10 mouse cellular contexts compared by ENCODE assay signal in the genomic region with DNA sequence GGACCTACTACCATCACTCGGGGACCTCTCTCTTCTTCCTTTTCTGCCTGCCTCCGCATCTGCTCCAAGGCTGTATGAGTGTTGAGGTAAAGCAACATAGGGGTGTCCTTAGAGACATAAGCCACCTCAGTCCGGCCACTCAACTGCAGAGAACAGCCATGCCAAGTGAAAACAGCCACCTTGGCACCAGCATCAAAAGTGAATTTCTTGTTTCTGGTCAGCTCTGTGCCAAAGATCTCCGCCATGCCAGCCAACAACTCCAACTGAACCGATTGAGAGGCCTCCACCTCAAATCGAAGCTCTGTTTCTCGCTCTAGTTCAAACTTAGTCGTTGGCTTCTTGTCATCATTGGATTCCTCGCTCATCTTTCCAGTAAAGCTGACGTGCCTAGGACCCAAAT. TPM values are rescaled to one million over a fixed set of nuclear protein-coding genes. Genes with fewer than 3 reads are reported as not detected.
A peak's percentile ranks its signal among the peaks of the same experiment; 100 is the strongest.
DNase-seq lines count a peak whose midpoint lies in the region; ATAC-seq and TF ChIP-seq lines count a peak whose summit lies in the region.
"Had no signal": no experiment of that assay in that cellular context is flagged by ENCODE, and none has a peak within 500 bp of the region (broad histone marks: within the 10 kb centered on the region; RNA-seq: fewer than 3 reads in every experiment).

No protein-coding gene starts in this region.

- no peak overlapping the region; the same call in 1 of the 2 replicates for H3K9ac ChIP-seq in midbrain, embryonic 12.5 days (replicated peaks)

- peaks cover 4% of the 10 kb centered on the region; the same call in 1 of the 2 replicates for H3K4me1 ChIP-seq in embryonic fibroblast, embryonic 13.5 days (ENCODE audit: control insufficient read depth, insufficient read depth, low read length)
- H3K4me1 ChIP-seq in midbrain, embryonic 12.5 days = peaks cover 17% of the 10 kb centered on the region

- H3K9me3 ChIP-seq in midbrain, embryonic 12.5 days = no peaks in the 10 kb centered on the region

- peak overlapping the region; percentile 89; the same call in 1 of the 2 replicates for H3K4me3 ChIP-seq in layer of hippocampus, adult 2 months
- H3K4me3 ChIP-seq in embryonic fibroblast, embryonic 13.5 days (ENCODE audit: insufficient read depth, low read length) = peak overlapping the region; percentile 60
- H3K4me3 ChIP-seq in midbrain, embryonic 12.5 days = peak overlapping the region; percentile 66

- no peaks in the 10 kb centered on the region for H3K27me3 ChIP-seq in midbrain, embryonic 12.5 days

- H3K27ac ChIP-seq in layer of hippocampus, adult 2 months = no peak overlapping the region
- H3K27ac ChIP-seq in embryonic fibroblast, embryonic 13.5 days (ENCODE audit: insufficient read depth, low read length) = no peak overlapping the region
- no peak overlapping the region for H3K27ac ChIP-seq in midbrain, embryonic 12.5 days (replicated peaks)

- DNase-seq in adrenal gland, postnatal 10 days = peak; percentile 22
- DNase-seq in adrenal gland, postnatal 4 days (ENCODE audit: low spot score in 2 of 2) = no peak
- no peak for DNase-seq in layer of hippocampus, adult 2 months (ENCODE audit: low spot score in 2 of 2)
- DNase-seq in layer of hippocampus, adult 18-20 months (ENCODE audit: low spot score in 2 of 2) = no peak
- no peak for DNase-seq in left cerebral cortex, adult 18-20 months (ENCODE audit: low spot score in 2 of 2)
- no peak for DNase-seq in right cerebral cortex, postnatal 4 days
- DNase-seq: kidney, adult 11 months; thymus, adult 2 months had no signal

- no peak for TF ChIP-seq CTCF in layer of hippocampus, adult 2 months (conservative IDR thresholded peaks at IDR 0.05)
- no peak for TF ChIP-seq CTCF in embryonic fibroblast, embryonic 13.5 days (IDR thresholded peaks at IDR 0.05; ENCODE audit: borderline replicate concordance, insufficient read depth, low read length)

- no peak for TF ChIP-seq POLR2A in embryonic fibroblast, embryonic 13.5 days (IDR thresholded peaks at IDR 0.05; ENCODE audit: low read depth, low read length)

- H3K36me3 ChIP-seq in midbrain, embryonic 12.5 days = peaks cover 27% of the 10 kb centered on the region

- WGBS in midbrain, embryonic 12.5 days = 94% methylated on average over 10 of the region's 10 CpGs

- no peak for ATAC-seq in midbrain, embryonic 12.5 days (ENCODE audit: low FRiP score, low read depth)

- H3K4me2 ChIP-seq in midbrain, embryonic 12.5 days (replicated peaks) = peak overlapping the region; percentile 94

RNA-seq across cellular contexts. Expression of a gene that starts 1.4 kb away (rescaled TPM):
- 10 to 100 TPM; 15.5 to 15.9 TPM for total RNA-seq in adrenal gland, postnatal 10 days (2021)
- 10 to 100 TPM; 13.0 to 15.2 TPM for total RNA-seq in adrenal gland, postnatal 4 days (2021)
- total RNA-seq in layer of hippocampus, adult 2 months (2021) = 1 to 10 TPM; 8.1 to 8.8 TPM
- total RNA-seq in layer of hippocampus, adult 18-20 months (2021) = 10 to 100 TPM; 10.7 to 11.7 TPM
- 8.9 and 10.4 TPM in 2 replicates for polyA plus RNA-seq in embryonic fibroblast, embryonic 13.5 days (2011; ENCODE audit: insufficient read length, low read depth, missing spikeins)
- 42.5 and 45.9 TPM in 2 replicates for polyA plus RNA-seq in midbrain, embryonic 12.5 days (2016; fragmentation: Nextera tagmentation; extraction: Ambion mirVana)
- 10 to 100 TPM; 10.4 to 10.5 TPM for total RNA-seq in left cerebral cortex, adult 18-20 months (2021)

RNA-seq across cellular contexts. Expression of a gene that starts 8.1 kb away (rescaled TPM):
- 1 to 10 TPM; 4.2 to 7.9 TPM for total RNA-seq in adrenal gland, postnatal 10 days (2021)
- total RNA-seq in adrenal gland, postnatal 4 days (2021) = 10 to 100 TPM; 12.0 to 18.2 TPM
- 10 to 100 TPM; 90.0 to 93.4 TPM for total RNA-seq in layer of hippocampus, adult 2 months (2021)
- 10 to 100 TPM; 81.2 to 84.9 TPM for total RNA-seq in layer of hippocampus, adult 18-20 months (2021)
- 1.3 and 4.6 TPM in 2 replicates for polyA plus RNA-seq in embryonic fibroblast, embryonic 13.5 days (2011; ENCODE audit: insufficient read length, low read depth, missing spikeins)
- polyA plus RNA-seq in midbrain, embryonic 12.5 days (2016; fragmentation: Nextera tagmentation; extraction: Ambion mirVana) = 22.5 and 26.3 TPM in 2 replicates
- total RNA-seq in left cerebral cortex, adult 18-20 months (2021) = 10 to 100 TPM; 92.2 to 93.5 TPM

RNA-seq across cellular contexts. Expression of a gene that starts 10.8 kb away (rescaled TPM):
- total RNA-seq in adrenal gland, postnatal 10 days (2021) = 10 to 100 TPM; 48.9 to 49.5 TPM
- 10 to 100 TPM; 52.5 to 61.7 TPM for total RNA-seq in adrenal gland, postnatal 4 days (2021)
- total RNA-seq in layer of hippocampus, adult 2 months (2021) = 10 to 100 TPM; 37.4 to 38.1 TPM
- total RNA-seq in layer of hippocampus, adult 18-20 months (2021) = 10 to 100 TPM; 36.3 to 39.1 TPM
- polyA plus RNA-seq in embryonic fibroblast, embryonic 13.5 days (2011; ENCODE audit: insufficient read length, low read depth, missing spikeins) = 76.6 and 78.8 TPM in 2 replicates
- polyA plus RNA-seq in midbrain, embryonic 12.5 days (2016; fragmentation: Nextera tagmentation; extraction: Ambion mirVana) = 28.1 and 29.5 TPM in 2 replicates
- 10 to 100 TPM; 49.2 TPM for total RNA-seq in left cerebral cortex, adult 18-20 months (2021)

RNA-seq across cellular contexts. Expression of a gene that starts 17.7 kb away (rescaled TPM):
- 1 to 10 TPM; 3.1 to 7.9 TPM for total RNA-seq in adrenal gland, postnatal 10 days (2021)
- 1 to 10 TPM; 8.3 to 9.1 TPM for total RNA-seq in adrenal gland, postnatal 4 days (2021)
- 1 to 10 TPM; 1.6 to 2.5 TPM for total RNA-seq in layer of hippocampus, adult 2 months (2021)
- 1 to 10 TPM; 1.9 to 2.5 TPM for total RNA-seq in layer of hippocampus, adult 18-20 months (2021)
- 2.7 and 4.9 TPM in 2 replicates for polyA plus RNA-seq in embryonic fibroblast, embryonic 13.5 days (2011; ENCODE audit: insufficient read length, low read depth, missing spikeins)
- 9.1 and 10.9 TPM in 2 replicates for polyA plus RNA-seq in midbrain, embryonic 12.5 days (2016; fragmentation: Nextera tagmentation; extraction: Ambion mirVana)
- 1 to 10 TPM; 2.2 to 2.5 TPM for total RNA-seq in left cerebral cortex, adult 18-20 months (2021)

RNA-seq across cellular contexts. Expression of a gene that starts 46.8 kb away (rescaled TPM):
- 100 to 1,000 TPM in 1 of 2 experiments, 10 to 100 TPM in 1; 92.0 to 107 TPM for total RNA-seq in adrenal gland, postnatal 10 days (2021)
- 100 to 1,000 TPM; 114 to 116 TPM for total RNA-seq in adrenal gland, postnatal 4 days (2021)
- 100 to 1,000 TPM; 231 to 240 TPM for total RNA-seq in layer of hippocampus, adult 2 months (2021)
- 100 to 1,000 TPM; 232 to 252 TPM for total RNA-seq in layer of hippocampus, adult 18-20 months (2021)
- 53.3 and 71.2 TPM in 2 replicates for polyA plus RNA-seq in embryonic fibroblast, embryonic 13.5 days (2011; ENCODE audit: insufficient read length, low read depth, missing spikeins)
- 169 and 183 TPM in 2 replicates for polyA plus RNA-seq in midbrain, embryonic 12.5 days (2016; fragmentation: Nextera tagmentation; extraction: Ambion mirVana)
- total RNA-seq in left cerebral cortex, adult 18-20 months (2021) = 100 to 1,000 TPM; 235 to 251 TPM

Comparison
In these comparisons a context has a peak if more than half of its experiments do, and no peak if none do; other contexts are left out.
1. RNA of a gene that starts 8.1 kb away (total RNA-seq): 92.2 to 93.5 TPM in left cerebral cortex, adult 18-20 months, 90.0 to 93.4 TPM in layer of hippocampus, adult 2 months and 81.2 to 84.9 TPM in layer of hippocampus, adult 18-20 months; 12.0 to 18.2 TPM in adrenal gland, postnatal 4 days and 4.2 to 7.9 TPM in adrenal gland, postnatal 10 days; every median in the first group is over 4 times any median in the second.
2. Peak in every context shown above with its lines, with median percentiles within 50 percentile points of each other: H3K4me3 ChIP-seq.